Mouse (Mus musculus) forebrain, postnatal 0 days (tissue): ENCODE measurements around the gene Snx15. TPM values are rescaled to one million over a fixed set of nuclear protein-coding genes. Genes with fewer than 3 reads are reported as not detected.

Experiments
- ATAC-seq: fragments of 200-750 bp; cut with Nextera tagmentation; 2 replicates; pipeline ENCODE4 v1.8.0; 2017; ENCODE audit warnings: mild to moderate bottlenecking, moderate library complexity
- DNase-seq: peaks from one replicate; pipeline ENCODE4 v3.0.0-alpha.2; 2015
- H3K27ac ChIP-seq: fragments of 300-500 bp; sonication (generic); 2 replicates; pipeline ENCODE4 v1.5.1; 2014; ENCODE audit warnings: low read depth, mild to moderate bottlenecking, antibody characterized with exemption, low read length, moderate library complexity, mixed read lengths
- H3K27me3 ChIP-seq: fragments of 300-500 bp; sonication (generic); 2 replicates; pipeline ENCODE4 v1.6.1; 2014; ENCODE audit warnings: mild to moderate bottlenecking, low read length, mixed read lengths; ENCODE audit not compliant: insufficient read depth
- H3K36me3 ChIP-seq: fragments of 300-500 bp; sonication (generic); 2 replicates; pipeline ENCODE4 v1.6.1; 2014; ENCODE audit warnings: mild to moderate bottlenecking, moderate library complexity; ENCODE audit not compliant: insufficient read depth
- H3K4me1 ChIP-seq: fragments of 300-500 bp; sonication (generic); 2 replicates; pipeline ENCODE4 v1.6.1; 2014; ENCODE audit warnings: antibody characterized with exemption; ENCODE audit not compliant: insufficient read depth
- H3K4me2 ChIP-seq: fragments of 300-500 bp; sonication (generic); 2 replicates; pipeline ENCODE4 v1.6.1; 2014; ENCODE audit warnings: low read depth, mild to moderate bottlenecking, moderate library complexity
- H3K4me3 ChIP-seq: fragments of 300-500 bp; sonication (generic); 2 replicates; pipeline ENCODE4 v1.5.1; 2014; ENCODE audit warnings: low read depth, low read length, mixed read lengths
- H3K9ac ChIP-seq: fragments of 300-500 bp; sonication (generic); 2 replicates; pipeline ENCODE4 v1.6.1; 2014; ENCODE audit warnings: mild to moderate bottlenecking
- H3K9me3 ChIP-seq: fragments of 300-500 bp; sonication (generic); 2 replicates; pipeline ENCODE4 v1.6.1; 2016; ENCODE audit warnings: low read length
- CTCF ChIP-seq: sonication (generic); IDR thresholded peaks from 2 replicates; pipeline ENCODE4 v1.5.1; 2016; ENCODE audit warnings: antibody characterized with exemption, control low read depth, low read depth
- WGBS: fragments of 180-500 bp; shearing (Covaris S2); extraction: QIAGEN DNeasy Blood & Tissue Kit; methylation state at CpG from one replicate; pipeline ENCODE4 v1.1.7; 2014; 5-methylcytosine and 5-hydroxymethylcytosine counted together
- polyA plus RNA-seq: library from polyadenylated mRNA; unstranded; fragments of >200 nt; fragmentation: Nextera tagmentation; extraction: Ambion mirVana; gene quantifications from 2 replicates; pipeline ENCODE4 v1.2.1, GENCODE M21; 2015
- total RNA-seq: library from RNA; depleted of rRNA; stranded (reverse); fragments of >200 nt; gene quantifications from 2 replicates; pipeline ENCODE4 v1.2.3, GENCODE M21; 2014

Snx15 gene
- total and polyA plus RNA-seq, 2 experiments from 2014 or later: 57.0 to 58.0 TPM

GRCm38 (mm10) chr19:6084478-6085248, 43.4 kb downstream of the Snx15 start, which contains the start of the genes Zfpl1 and Cdca5:
Gene Zfpl1, minus strand, starts transcription at chr19:6084956.
Gene Cdca5, plus strand, starts transcription at chr19:6084983.
- 1% methylated on average over 58 of the region's 58 CpGs for WGBS
- H3K27me3 ChIP-seq: no peaks in the 10 kb centered on the region
- peak within 1 kb of the TSS; percentile 69 for H3K9ac ChIP-seq
- ATAC-seq (peak; percentile 96), DNase-seq (peak; percentile 99)
- peak within 1 kb of the TSS; percentile 81 for H3K4me3 ChIP-seq
- H3K27ac ChIP-seq: peak within 1 kb of the TSS; percentile 67
- no peak for TF ChIP-seq CTCF
- peaks cover 36% of the 10 kb centered on the region for H3K36me3 ChIP-seq
- no peaks in the 10 kb centered on the region for H3K9me3 ChIP-seq
- peak within 1 kb of the TSS; percentile 90 for H3K4me2 ChIP-seq
- peaks cover 8% of the 10 kb centered on the region; the same call in 1 of the 2 replicates for H3K4me1 ChIP-seq

- peaks cover 37% of the 10 kb centered on the region for H3K36me3 ChIP-seq
- H3K27me3 ChIP-seq: no peaks in the 10 kb centered on the region
- no peak within 1 kb of the TSS for H3K4me3 ChIP-seq
- no peak within 1 kb of the TSS for H3K4me2 ChIP-seq
- no peak within 1 kb of the TSS for H3K9ac ChIP-seq
- DNase-seq (no peak), ATAC-seq (no peak)
- no peaks in the 10 kb centered on the region for H3K9me3 ChIP-seq
- peaks cover 8% of the 10 kb centered on the region; the same call in 1 of the 2 replicates for H3K4me1 ChIP-seq
- no peak within 1 kb of the TSS for H3K27ac ChIP-seq
- TF ChIP-seq CTCF: no peak
- WGBS: 83% methylated on average over 9 of the region's 9 CpGs
Observed at GRCm38 (mm10) chr19:6082156-6082555, 45.9 kb downstream of the Snx15 start, which contains the start of gene Gm28374. Gene Gm28374, minus strand, starts transcription at chr19:6082256.

GRCm38 (mm10) chr19:6079983-6080480, 48.1 kb downstream of the Snx15 start, which contains the start of gene Tmem262:
Gene Tmem262, plus strand, starts transcription at chr19:6080033.
- no peak for ATAC-seq
- H3K9me3 ChIP-seq: no peaks in the 10 kb centered on the region
- H3K4me1 ChIP-seq: peaks cover 15% of the 10 kb centered on the region; the same call in 1 of the 2 replicates
- no peak within 1 kb of the TSS for H3K4me3 ChIP-seq
- no peak for DNase-seq
- no peak within 1 kb of the TSS for H3K4me2 ChIP-seq
- H3K36me3 ChIP-seq: peaks cover 41% of the 10 kb centered on the region
- H3K9ac ChIP-seq: no peak within 1 kb of the TSS
- no peak for TF ChIP-seq CTCF
- H3K27me3 ChIP-seq: no peaks in the 10 kb centered on the region
- H3K27ac ChIP-seq: no peak within 1 kb of the TSS
- 92% methylated on average over 12 of the region's 12 CpGs for WGBS

- no peaks in the 10 kb centered on the region for H3K9me3 ChIP-seq
- WGBS: under 1% methylated on average over 33 of the region's 33 CpGs
- ATAC-seq: peak; percentile 96
- H3K4me2 ChIP-seq: peak within 1 kb of the TSS; percentile 75
- H3K9ac ChIP-seq: peak within 1 kb of the TSS; percentile 68
- H3K27ac ChIP-seq: peak within 1 kb of the TSS; percentile 80
- TF ChIP-seq CTCF: no peak
- peak; percentile 93 for DNase-seq
- H3K4me1 ChIP-seq: peaks cover 7% of the 10 kb centered on the region; the same call in 1 of the 2 replicates
- no peaks in the 10 kb centered on the region for H3K27me3 ChIP-seq
- H3K36me3 ChIP-seq: peaks cover 34% of the 10 kb centered on the region
- H3K4me3 ChIP-seq: peak within 1 kb of the TSS; percentile 60
Observed at GRCm38 (mm10) chr19:6076564-6077393, 51.3 kb downstream of the Snx15 start, which contains the start of gene Vps51. Gene Vps51, minus strand, starts transcription at chr19:6077231.

DNA sequence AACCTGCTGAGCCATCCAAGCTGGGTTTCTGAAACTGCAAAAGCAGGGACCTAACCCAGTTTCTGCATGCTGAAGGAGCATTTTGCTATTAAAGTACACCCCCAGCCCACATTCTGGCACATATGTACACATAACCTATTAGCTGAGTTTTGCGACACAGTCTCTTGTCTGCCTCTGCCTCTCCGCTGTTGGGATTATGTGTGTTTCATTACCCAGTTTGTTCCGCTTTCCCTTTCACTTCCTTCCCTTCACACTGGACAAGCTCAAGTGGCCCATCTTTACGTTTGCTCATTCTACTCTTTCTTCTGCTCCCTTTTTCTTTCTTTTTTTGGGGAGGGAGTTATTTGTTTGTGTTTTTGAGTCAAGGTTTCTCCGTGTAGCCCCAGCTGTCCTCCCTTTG, 54.2 kb downstream of the Snx15 start:
- DNase-seq (no peak), ATAC-seq (no peak)
- WGBS: 92% methylated on average over 5 of the region's 5 CpGs

DNA sequence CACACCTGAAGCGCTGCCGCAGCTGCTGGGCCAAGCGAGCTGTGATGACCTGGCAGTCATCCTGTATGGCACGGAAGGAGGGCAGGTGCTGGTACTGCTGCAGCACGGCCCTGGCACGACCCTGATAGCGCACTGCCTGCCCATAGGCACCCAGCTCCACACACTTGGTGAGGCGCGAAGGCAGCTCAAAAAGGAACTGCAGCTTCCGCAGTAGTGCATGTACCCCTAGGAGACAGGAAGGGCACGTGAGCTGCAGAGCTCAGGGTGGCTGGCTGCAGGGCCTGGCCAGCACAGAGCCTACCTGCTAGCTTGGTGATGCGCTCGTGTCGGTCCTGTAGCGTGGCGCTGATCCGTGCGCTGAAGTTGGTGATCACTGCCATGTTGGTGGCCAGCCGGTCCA, 56.8 kb downstream of the Snx15 start:
- no peak overlapping the region for H3K27ac ChIP-seq
- no peaks in the 10 kb centered on the region for H3K27me3 ChIP-seq
- H3K36me3 ChIP-seq: peaks cover 41% of the 10 kb centered on the region
- H3K9ac ChIP-seq: no peak overlapping the region
- ATAC-seq: no peak
- no peak for TF ChIP-seq CTCF
- no peak for DNase-seq
- H3K4me1 ChIP-seq: peaks cover 13% of the 10 kb centered on the region; the same call in 1 of the 2 replicates
- H3K9me3 ChIP-seq: no peaks in the 10 kb centered on the region
- H3K4me2 ChIP-seq: no peak overlapping the region
- WGBS: 95% methylated on average over 19 of the region's 19 CpGs
- H3K4me3 ChIP-seq: no peak overlapping the region

More for the DNA sequence above, 54.2 kb downstream of the Snx15 start:
- H3K4me2 ChIP-seq: no peak overlapping the region
- H3K27ac ChIP-seq: no peak overlapping the region
- no peak overlapping the region for H3K9ac ChIP-seq
- no peaks in the 10 kb centered on the region for H3K27me3 ChIP-seq
- no peak overlapping the region for H3K4me3 ChIP-seq
- TF ChIP-seq CTCF: no peak
- no peaks in the 10 kb centered on the region for H3K9me3 ChIP-seq
- peaks cover 7% of the 10 kb centered on the region; the same call in 1 of the 2 replicates for H3K4me1 ChIP-seq
- peaks cover 39% of the 10 kb centered on the region for H3K36me3 ChIP-seq
